Mouse (Mus musculus) ES-E14 (cell line): Measurements from ENCODE around the gene Gm45808.

Source experiments
- CHD2 ChIP-seq: IDR thresholded peaks from 2 replicates; pipeline ENCODE4 v1.6.1; 2014; ENCODE audit warnings: mild to moderate bottlenecking, low read depth, low read length, inconsistent platforms
- HCFC1 ChIP-seq: IDR thresholded peaks from 2 replicates; pipeline ENCODE4 v1.6.1; 2012; ENCODE audit warnings: low read length, inconsistent platforms, borderline replicate concordance; ENCODE audit not compliant: insufficient read depth
- MAFK ChIP-seq: IDR thresholded peaks from 2 replicates; pipeline ENCODE4 v1.6.1; 2014; ENCODE audit warnings: mild to moderate bottlenecking, low read depth, low read length, inconsistent platforms; ENCODE audit not compliant: insufficient read depth
- ZC3H11A ChIP-seq: IDR thresholded peaks from 2 replicates; pipeline ENCODE4 v1.6.1; 2012; ENCODE audit warnings: low read depth, mild to moderate bottlenecking, inconsistent platforms, low read length, borderline replicate concordance

GRCm38 (mm10) chr7:45460860-45461314, 25.7 kb downstream of the Gm45808 start:
- TF ChIP-seq CHD2 (no peak), MAFK (peak; percentile 98), ZC3H11A (no peak), HCFC1 (no peak)
